Mouse (Mus musculus) liver, adult 2 months (tissue): Measurements from ENCODE around the gene Muc13.

ENCODE experiments used
- CTCF ChIP-seq: fragments of 200-500 bp; IDR thresholded peaks from 2 replicates; pipeline ENCODE4 v1.5.1; 2011; ENCODE audit warnings: low read depth, low read length, control low read depth
- POLR2A ChIP-seq: fragments of 200-500 bp; IDR thresholded peaks from 2 replicates; pipeline ENCODE4 v1.6.1; 2011; ENCODE audit warnings: low read length, control low read depth; ENCODE audit not compliant: insufficient read depth; ENCODE audit errors: extremely low read depth

GRCm38 (mm10) chr16:33862406-33862805 is 68.6 kb downstream of the Muc13 start:
- TF ChIP-seq POLR2A (no peak), CTCF (no peak)
